Mouse (Mus musculus) embryonic facial prominence, embryonic 13.5 days (tissue): ENCODE results near the gene Csde1. TPM values are rescaled to one million over a fixed set of nuclear protein-coding genes. Genes with fewer than 3 reads are reported as not detected.

Experiments used
- ATAC-seq: fragments of 200-750 bp; cut with Nextera tagmentation; 2 replicates; pipeline ENCODE4 v1.8.0; 2017; ENCODE audit warnings: low read depth; ENCODE audit not compliant: insufficient number of reproducible peaks, insufficient read depth, low FRiP score, low TSS enrichment
- H3K27ac ChIP-seq: fragments of 300-500 bp; sonication (generic); 2 replicates; pipeline ENCODE4 v1.5.1; 2015; ENCODE audit warnings: moderate library complexity, mild to moderate bottlenecking, inconsistent platforms
- H3K27me3 ChIP-seq: fragments of 300-500 bp; sonication (generic); 2 replicates; pipeline ENCODE4 v1.6.1; 2015; ENCODE audit warnings: mild to moderate bottlenecking, inconsistent platforms
- H3K36me3 ChIP-seq: fragments of 300-500 bp; sonication (generic); 2 replicates; pipeline ENCODE4 v1.6.1; 2015; ENCODE audit warnings: mild to moderate bottlenecking, inconsistent platforms
- H3K4me1 ChIP-seq: fragments of 300-500 bp; sonication (generic); 2 replicates; pipeline ENCODE4 v1.6.1; 2015; ENCODE audit warnings: inconsistent platforms
- H3K4me2 ChIP-seq: fragments of 300-500 bp; sonication (generic); 2 replicates; pipeline ENCODE4 v1.6.1; 2015; ENCODE audit warnings: moderate library complexity, mild to moderate bottlenecking, inconsistent platforms
- H3K4me3 ChIP-seq: fragments of 300-500 bp; sonication (generic); 2 replicates; pipeline ENCODE4 v1.5.1; 2015; ENCODE audit warnings: mild to moderate bottlenecking, inconsistent platforms
- H3K9ac ChIP-seq: fragments of 300-500 bp; sonication (generic); 2 replicates; pipeline ENCODE4 v1.6.1; 2015; ENCODE audit warnings: mild to moderate bottlenecking, inconsistent platforms
- H3K9me3 ChIP-seq: fragments of 300-500 bp; sonication (generic); 2 replicates; pipeline ENCODE4 v1.6.1; 2016; ENCODE audit warnings: inconsistent platforms
- WGBS: fragments of 180-500 bp; shearing (Covaris S2); methylation state at CpG from one replicate; pipeline ENCODE4 v1.1.7; 2015; ENCODE audit warnings: mixed read lengths; 5-methylcytosine and 5-hydroxymethylcytosine counted together
- polyA plus RNA-seq: library from polyadenylated mRNA; unstranded; fragments of >200 nt; fragmentation: Nextera tagmentation; extraction: Ambion mirVana; gene quantifications from 2 replicates; pipeline ENCODE4 v1.2.1, GENCODE M21; 2015

Csde1 gene
- polyA plus RNA-seq, 1 experiment from 2014 or later: 396 TPM

GRCm38 (mm10) chr3:103001595-103001994, 18.6 kb upstream of the Csde1 start:
- no peak for ATAC-seq
- Histone ChIP-seq H3K4me3 (no peak overlapping the region), H3K4me2 (no peak overlapping the region), H3K9ac (no peak overlapping the region), H3K4me1 (peaks cover 8% of the 10 kb centered on the region), H3K9me3 (no peaks in the 10 kb centered on the region), H3K27me3 (no peaks in the 10 kb centered on the region), H3K36me3 (peaks cover 67% of the 10 kb centered on the region), H3K27ac (no peak overlapping the region)
- 95% methylated on average over 7 of the region's 7 CpGs for WGBS

GRCm38 (mm10) chr3:103017350-103017749, 2.9 kb upstream of the Csde1 start:
- H3K9me3 ChIP-seq: no peaks in the 10 kb centered on the region
- 64% methylated on average over 2 of the region's 2 CpGs for WGBS
- ATAC-seq: no peak
- no peaks in the 10 kb centered on the region for H3K27me3 ChIP-seq
- H3K27ac ChIP-seq: no peak overlapping the region
- no peaks in the 10 kb centered on the region for H3K36me3 ChIP-seq
- no peak overlapping the region for H3K4me3 ChIP-seq
- H3K9ac ChIP-seq: no peak overlapping the region
- no peak overlapping the region for H3K4me2 ChIP-seq
- peaks cover 7% of the 10 kb centered on the region for H3K4me1 ChIP-seq

- H3K4me2 ChIP-seq: peak overlapping the region; percentile 53
- H3K27ac ChIP-seq: 0 out of 2 replicates have a peak overlapping the region, but pooled peaks have one; percentile 98
- WGBS: 85% methylated on average over 2 of the region's 2 CpGs
- H3K4me1 ChIP-seq: peaks cover 11% of the 10 kb centered on the region
- no peaks in the 10 kb centered on the region for H3K27me3 ChIP-seq
- no peak for ATAC-seq
- no peaks in the 10 kb centered on the region for H3K9me3 ChIP-seq
- no peak overlapping the region for H3K9ac ChIP-seq
- H3K4me3 ChIP-seq: peak overlapping the region; percentile 87
- H3K36me3 ChIP-seq: no peaks in the 10 kb centered on the region
Observed at GRCm38 (mm10) chr3:103019462-103019861, 764 bp upstream of the Csde1 start.

GRCm38 (mm10) chr3:103020943-103021638, 865 bp downstream of the Csde1 start:
- H3K4me3 ChIP-seq: peak overlapping the region; percentile 87
- H3K9me3 ChIP-seq: no peaks in the 10 kb centered on the region
- peak overlapping the region; percentile 66 for H3K4me2 ChIP-seq
- H3K36me3 ChIP-seq: no peaks in the 10 kb centered on the region; the same call in 1 of the 2 replicates
- H3K9ac ChIP-seq: peak overlapping the region; percentile 97
- WGBS: under 1% methylated on average over 35 of the region's 37 CpGs
- H3K4me1 ChIP-seq: peaks cover 11% of the 10 kb centered on the region
- no peaks in the 10 kb centered on the region for H3K27me3 ChIP-seq
- peak; percentile 94 for ATAC-seq
- peak overlapping the region; percentile 98 for H3K27ac ChIP-seq

GRCm38 (mm10) chr3:103026174-103026573, 5.9 kb downstream of the Csde1 start:
- no peak for ATAC-seq
- H3K9ac ChIP-seq: no peak overlapping the region
- no peak overlapping the region for H3K4me3 ChIP-seq
- peaks cover 39% of the 10 kb centered on the region for H3K36me3 ChIP-seq
- H3K9me3 ChIP-seq: no peaks in the 10 kb centered on the region
- no peak overlapping the region for H3K4me2 ChIP-seq
- no peaks in the 10 kb centered on the region for H3K27me3 ChIP-seq
- H3K4me1 ChIP-seq: peaks cover 11% of the 10 kb centered on the region
- 90% methylated on average over 1 of the region's 1 CpGs for WGBS
- H3K27ac ChIP-seq: no peak overlapping the region

GRCm38 (mm10) chr3:103040285-103040684, 20.1 kb downstream of the Csde1 start:
- Histone ChIP-seq H3K4me1 (no peaks in the 10 kb centered on the region), H3K4me2 (no peak overlapping the region), H3K27me3 (no peaks in the 10 kb centered on the region), H3K36me3 (peaks cover 61% of the 10 kb centered on the region), H3K4me3 (no peak overlapping the region), H3K9ac (no peak overlapping the region), H3K9me3 (no peaks in the 10 kb centered on the region), H3K27ac (no peak overlapping the region)
- WGBS: 94% methylated on average over 6 of the region's 6 CpGs
- ATAC-seq: no peak

- Histone ChIP-seq H3K4me2 (no peak overlapping the region), H3K36me3 (peaks cover 67% of the 10 kb centered on the region), H3K4me1 (no peaks in the 10 kb centered on the region), H3K9ac (no peak overlapping the region), H3K27ac (no peak overlapping the region), H3K27me3 (no peaks in the 10 kb centered on the region), H3K9me3 (no peaks in the 10 kb centered on the region), H3K4me3 (no peak overlapping the region)
- ATAC-seq: no peak
- WGBS: 90% methylated on average over 1 of the region's 1 CpGs
Observed at GRCm38 (mm10) chr3:103040861-103041379, 20.7 kb downstream of the Csde1 start.

- H3K4me3 ChIP-seq: no peak overlapping the region
- H3K9me3 ChIP-seq: no peaks in the 10 kb centered on the region
- H3K4me1 ChIP-seq: 0 out of 2 replicates have a peak, but pooled peaks cover 2% of the 10 kb centered on the region
- no peaks in the 10 kb centered on the region for H3K27me3 ChIP-seq
- peaks cover 63% of the 10 kb centered on the region for H3K36me3 ChIP-seq
- H3K4me2 ChIP-seq: no peak overlapping the region
- whole genome bisulfite sequencing: 86% methylated on average over 5 of the region's 5 CpGs
- H3K9ac ChIP-seq: no peak overlapping the region
- no peak for ATAC-seq
- no peak overlapping the region for H3K27ac ChIP-seq
Observed at GRCm38 (mm10) chr3:103056016-103056595, 35.9 kb downstream of the Csde1 start.

- Histone ChIP-seq H3K4me2 (peak overlapping the region; percentile 69), H3K27ac (peak overlapping the region; percentile 35; the same call in 1 of the 2 replicates), H3K4me3 (peak overlapping the region; percentile 74), H3K4me1 (0 out of 2 replicates have a peak, but pooled peaks cover 2% of the 10 kb centered on the region), H3K9me3 (no peaks in the 10 kb centered on the region), H3K9ac (peak overlapping the region; percentile 55; the same call in 1 of the 2 replicates), H3K36me3 (peaks cover 65% of the 10 kb centered on the region), H3K27me3 (no peaks in the 10 kb centered on the region)
- WGBS: 4% methylated on average over 10 of the region's 10 CpGs
- ATAC-seq: no peak
Observed at GRCm38 (mm10) chr3:103057752-103058151, 37.5 kb downstream of the Csde1 start.

- Histone ChIP-seq H3K27me3 (no peaks in the 10 kb centered on the region), H3K9ac (peak within 1 kb of the TSS; percentile 90), H3K4me3 (peak within 1 kb of the TSS; percentile 74), H3K27ac (peak within 1 kb of the TSS; percentile 99), H3K9me3 (no peaks in the 10 kb centered on the region), H3K4me2 (peak within 1 kb of the TSS; percentile 69), H3K4me1 (0 out of 2 replicates have a peak, but pooled peaks cover 2% of the 10 kb centered on the region), H3K36me3 (peaks cover 67% of the 10 kb centered on the region)
- ATAC-seq: peak; percentile 96
- WGBS: 2% methylated on average over 46 of the region's 46 CpGs
Observed at GRCm38 (mm10) chr3:103058207-103059157, 38.3 kb downstream of the Csde1 start, which contains the start of gene Nras. Nras (plus strand) TSS chr3:103058285.

GRCm38 (mm10) chr3:103066927-103067326, 46.7 kb downstream of the Csde1 start:
- Histone ChIP-seq H3K27ac (no peak overlapping the region), H3K9ac (no peak overlapping the region), H3K4me1 (no peaks in the 10 kb centered on the region), H3K27me3 (no peaks in the 10 kb centered on the region), H3K4me3 (no peak overlapping the region), H3K4me2 (no peak overlapping the region), H3K9me3 (no peaks in the 10 kb centered on the region), H3K36me3 (peaks cover 64% of the 10 kb centered on the region)
- 91% methylated on average over 8 of the region's 8 CpGs for WGBS
- no peak for ATAC-seq
